Mouse (Mus musculus) bone marrow, adult 2 months (tissue): ENCODE results near the gene 1600014C10Rik. TPM values are rescaled to one million over a fixed set of nuclear protein-coding genes. Genes with fewer than 3 reads are reported as not detected.

Experiments
- H3K27ac ChIP-seq: fragments of 200-500 bp; 2 replicates; pipeline ENCODE4 v1.5.1; 2012; ENCODE audit warnings: low read depth, mild to moderate bottlenecking, control low read depth, inconsistent platforms, low read length; ENCODE audit not compliant: control insufficient read depth, poor library complexity, insufficient read depth
- H3K4me1 ChIP-seq: fragments of 200-500 bp; 2 replicates; pipeline ENCODE4 v1.6.1; 2011; ENCODE audit warnings: low read length; ENCODE audit not compliant: control insufficient read depth, insufficient read depth
- H3K4me3 ChIP-seq: fragments of 200-500 bp; replicated peaks from 2 replicates; pipeline ENCODE3; 2011; ENCODE audit warnings: mild to moderate bottlenecking, low read depth, low read length, control low read depth; ENCODE audit not compliant: control insufficient read depth
- CTCF ChIP-seq: fragments of 200-500 bp; IDR thresholded peaks from 2 replicates; pipeline ENCODE4 v1.5.1; 2011; ENCODE audit warnings: low read length, control low read depth; ENCODE audit not compliant: control insufficient read depth, insufficient read depth
- POLR2A ChIP-seq: fragments of 200-500 bp; IDR thresholded peaks from 2 replicates; pipeline ENCODE4 v1.6.1; 2011; ENCODE audit warnings: low read depth, mild to moderate bottlenecking, control low read depth, low read length, borderline replicate concordance; ENCODE audit not compliant: control insufficient read depth
- WGBS: fragments of 180-500 bp; shearing (Covaris S2); methylation state at CpG from one replicate; pipeline ENCODE4 v1.1.7; 2018; 5-methylcytosine and 5-hydroxymethylcytosine counted together
- polyA plus RNA-seq: library from polyadenylated mRNA; stranded (reverse); fragments of >200 nt; gene quantifications from 2 replicates; pipeline ENCODE4 v1.2.4, GENCODE M21; 2011; ENCODE audit warnings: low replicate concordance; ENCODE audit not compliant: missing spikeins, insufficient read depth, insufficient read length

1600014C10Rik gene
- polyA plus RNA-seq, 1 experiment: 22.2 TPM

DNA sequence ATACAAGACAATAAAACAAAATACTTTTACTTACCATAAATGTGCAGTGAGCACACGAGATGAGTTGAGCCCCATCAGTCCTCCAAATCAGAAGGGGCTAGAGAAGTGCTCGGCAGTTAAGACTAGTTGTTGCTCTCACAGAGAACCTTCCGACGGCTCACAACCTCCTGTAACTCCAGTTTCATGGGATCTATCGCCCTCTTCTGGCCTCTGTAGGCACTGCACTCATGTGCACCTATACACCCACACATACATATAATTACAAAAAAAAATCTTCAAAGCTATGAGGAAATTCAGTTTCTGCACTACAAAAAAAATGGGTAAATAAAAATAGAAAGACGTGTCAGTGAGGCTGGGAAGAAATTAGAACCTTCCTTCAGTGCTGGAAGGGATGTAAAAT lies 21.3 kb downstream of the 1600014C10Rik start:
- Histone ChIP-seq H3K27ac (no peak overlapping the region), H3K4me3 (no peak overlapping the region), H3K4me1 (peaks cover 2% of the 10 kb centered on the region; the same call in 1 of the 2 replicates)
- TF ChIP-seq POLR2A: no peak
- TF ChIP-seq CTCF: peak; percentile 8; the same call in 1 of the 2 replicates
- 86% methylated on average over 6 of the region's 6 CpGs for WGBS

DNA sequence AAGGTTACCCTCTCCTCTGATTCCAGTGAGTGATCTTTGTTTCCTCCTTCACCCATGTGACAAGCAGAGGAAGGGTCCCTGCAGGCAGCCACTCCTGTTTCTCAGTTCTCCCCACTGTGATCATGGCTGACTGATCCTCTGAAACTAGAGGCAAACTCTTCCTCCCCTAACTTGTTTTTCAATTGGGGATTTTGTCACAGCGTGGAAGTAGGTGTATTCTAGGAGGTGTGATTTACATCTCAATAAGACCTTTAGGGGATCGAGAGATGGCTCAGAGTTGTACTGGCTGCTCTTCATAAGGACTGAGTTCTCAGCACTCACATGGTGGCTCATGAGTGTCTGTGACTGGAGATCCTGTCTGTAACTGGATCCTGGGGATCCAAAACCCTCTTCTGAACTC lies 22.8 kb downstream of the 1600014C10Rik start:
- Histone ChIP-seq H3K4me1 (no peaks in the 10 kb centered on the region), H3K27ac (no peak overlapping the region), H3K4me3 (no peak overlapping the region)
- TF ChIP-seq CTCF (no peak), POLR2A (no peak)
- 74% methylated on average over 2 of the region's 2 CpGs for WGBS

DNA sequence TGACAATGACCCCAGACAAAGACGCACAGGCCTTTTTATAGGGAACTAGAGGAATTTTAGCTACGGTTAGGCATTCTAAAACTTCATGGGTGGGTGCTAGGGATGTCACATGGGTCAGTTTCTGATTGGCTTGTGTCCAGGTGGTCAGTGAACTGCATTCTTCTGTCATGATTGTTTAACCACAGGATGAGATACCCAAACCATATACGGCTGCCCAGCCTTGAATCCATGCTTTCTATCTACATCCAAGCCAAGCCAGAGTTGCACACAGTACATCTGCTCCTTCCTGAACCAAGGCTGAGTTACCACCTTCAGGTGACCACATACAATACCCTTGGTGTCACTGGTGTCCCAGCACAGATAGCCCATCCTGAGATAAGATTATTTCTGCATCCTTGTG lies 23.5 kb downstream of the 1600014C10Rik start:
- TF ChIP-seq CTCF: no peak
- TF ChIP-seq POLR2A: no peak
- no peaks in the 10 kb centered on the region for H3K4me1 ChIP-seq
- 76% methylated on average over 3 of the region's 3 CpGs for WGBS
- no peak overlapping the region for H3K27ac ChIP-seq
- no peak overlapping the region for H3K4me3 ChIP-seq

- TF ChIP-seq POLR2A (no peak), CTCF (no peak)
- no peaks in the 10 kb centered on the region; the same call in 1 of the 2 replicates for H3K4me1 ChIP-seq
- 67% methylated on average over 3 of the region's 3 CpGs for WGBS
- no peak overlapping the region for H3K4me3 ChIP-seq
- H3K27ac ChIP-seq: no peak overlapping the region
Observed at GRCm38 (mm10) chr7:38208969-38209368, 26.0 kb downstream of the 1600014C10Rik start.

DNA sequence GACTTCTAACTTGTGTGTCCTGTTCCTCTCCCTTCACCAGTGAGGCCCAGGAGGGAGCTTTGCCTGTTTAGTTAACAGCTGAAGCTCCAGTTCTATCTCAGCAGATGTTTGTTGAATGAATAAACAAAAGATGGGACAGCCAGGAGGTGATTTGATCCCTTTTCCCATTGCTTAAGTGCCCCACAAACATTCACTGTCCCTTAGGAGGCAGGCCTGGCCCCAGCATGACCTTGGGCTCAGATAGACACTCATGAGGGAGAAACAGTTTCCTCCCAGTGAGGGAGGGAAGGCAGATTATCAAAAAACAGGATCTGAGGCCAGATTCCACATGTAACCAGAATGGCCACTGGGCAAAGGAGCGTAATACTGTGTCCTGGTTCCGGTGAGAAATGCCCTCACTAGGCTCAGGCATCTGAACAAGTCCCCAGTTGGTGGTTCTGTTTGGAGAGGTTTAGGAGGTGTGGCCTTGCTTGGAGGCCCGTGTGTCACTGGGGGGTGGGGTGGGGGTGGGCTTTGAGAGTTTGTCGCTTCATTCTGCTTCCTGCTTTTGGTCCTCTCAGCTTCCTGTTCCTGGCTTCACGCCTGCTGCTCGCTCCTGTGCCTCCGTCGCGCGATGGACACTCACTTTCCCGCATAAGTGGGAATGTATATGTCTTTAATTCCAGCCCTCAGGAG lies 26.6 kb downstream of the 1600014C10Rik start:
- H3K27ac ChIP-seq: no peak overlapping the region
- WGBS: 64% methylated on average over 11 of the region's 11 CpGs
- H3K4me1 ChIP-seq: no peaks in the 10 kb centered on the region; the same call in 1 of the 2 replicates
- no peak overlapping the region for H3K4me3 ChIP-seq
- TF ChIP-seq CTCF (no peak), POLR2A (no peak)

- WGBS: 41% methylated on average over 3 of the region's 3 CpGs
- H3K4me1 ChIP-seq: peaks cover 3% of the 10 kb centered on the region; the same call in 1 of the 2 replicates
- TF ChIP-seq POLR2A: no peak
- TF ChIP-seq CTCF: no peak
- H3K4me3 ChIP-seq: no peak overlapping the region
- no peak overlapping the region for H3K27ac ChIP-seq
Observed at GRCm38 (mm10) chr7:38212651-38213062, 29.6 kb downstream of the 1600014C10Rik start.

DNA sequence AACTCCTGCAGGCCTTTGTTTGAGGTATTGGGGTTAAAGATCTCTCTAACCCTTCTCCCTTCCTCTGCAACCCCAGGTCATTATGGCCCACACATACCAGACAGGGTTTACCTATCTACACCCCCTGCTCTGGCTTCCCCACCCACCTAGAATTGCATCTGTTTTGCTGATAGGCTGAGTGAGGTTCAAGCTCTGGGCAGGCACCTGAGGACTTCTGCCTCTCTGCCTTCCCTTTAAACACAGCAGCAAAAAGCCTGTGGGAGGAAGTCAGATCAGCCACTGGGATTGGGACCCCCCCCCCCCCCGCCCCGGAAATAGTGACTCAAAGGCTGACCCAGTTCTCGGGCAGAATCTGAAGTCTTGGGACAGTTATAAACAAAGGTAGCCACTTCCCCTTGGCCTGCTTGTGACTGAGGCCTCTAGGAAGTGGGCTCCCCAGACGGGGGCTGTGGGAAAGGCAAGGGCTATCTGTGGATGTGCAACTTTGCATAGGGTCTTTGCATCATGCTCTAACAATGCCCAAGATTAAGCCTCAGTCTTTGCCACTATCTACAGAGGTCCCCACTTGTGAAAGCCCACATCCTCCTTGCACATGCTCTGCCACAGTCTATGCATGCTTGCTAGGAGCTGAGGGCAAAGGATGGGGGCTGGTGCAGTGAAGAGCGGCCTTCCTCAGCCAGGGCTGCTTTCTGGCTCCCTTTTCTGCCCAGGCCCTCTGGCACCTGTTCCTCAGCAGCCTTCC lies 31.6 kb downstream of the 1600014C10Rik start:
- peaks cover 3% of the 10 kb centered on the region; the same call in 1 of the 2 replicates for H3K4me1 ChIP-seq
- no peak overlapping the region for H3K4me3 ChIP-seq
- TF ChIP-seq CTCF (no peak), POLR2A (no peak)
- H3K27ac ChIP-seq: peak overlapping the region; percentile 52
- WGBS: 2% methylated on average over 5 of the region's 5 CpGs

GRCm38 (mm10) chr7:38215281-38215680 lies 32.3 kb downstream of the 1600014C10Rik start:
- Histone ChIP-seq H3K27ac (peak overlapping the region; percentile 52), H3K4me1 (peaks cover 3% of the 10 kb centered on the region; the same call in 1 of the 2 replicates)
- 54% methylated on average over 7 of the region's 7 CpGs for WGBS

More at GRCm38 (mm10) chr7:38215281-38215680, 32.3 kb downstream of the 1600014C10Rik start:
- H3K4me3 ChIP-seq: no peak overlapping the region
- TF ChIP-seq CTCF (no peak), POLR2A (no peak)
